Mouse (Mus musculus) liver, postnatal 0 days (tissue): ENCODE measurements at regions not wholly inside any gene's neighbourhood (a gene's known extent, or its start where the extent isn't known, plus 50 kb on each side); places are given as distances from the start of the nearest gene placed in this dataset.
"Not testable (repeated sequence)": the region's sequence is repeated elsewhere in the genome, so short reads cannot be mapped to it uniquely, and the experiment has no call there.

Source experiments
- ATAC-seq: fragments of 200-750 bp; cut with Nextera tagmentation; 2 replicates; pipeline ENCODE4 v1.8.0; 2017; ENCODE audit warnings: mild to moderate bottlenecking, moderate library complexity
- DNase-seq: peaks from one replicate; pipeline ENCODE4 v3.0.0-alpha.2; 2016
- H3K27ac ChIP-seq: fragments of 300-500 bp; sonication (generic); 2 replicates; pipeline ENCODE4 v1.5.1; 2014; ENCODE audit warnings: antibody characterized with exemption, moderate library complexity, mild to moderate bottlenecking, low read depth
- H3K27me3 ChIP-seq: fragments of 300-500 bp; sonication (generic); 2 replicates; pipeline ENCODE4 v1.6.1; 2014; ENCODE audit warnings: low read length, control low read depth, mixed read lengths; ENCODE audit not compliant: insufficient read depth
- H3K36me3 ChIP-seq: fragments of 300-500 bp; sonication (generic); replicated peaks from 2 replicates; pipeline ENCODE4 v1.6.1; 2014; ENCODE audit warnings: mild to moderate bottlenecking, control low read depth, low read length, moderate library complexity, mixed read lengths; ENCODE audit not compliant: insufficient read depth
- H3K4me1 ChIP-seq: fragments of 300-500 bp; sonication (generic); 2 replicates; pipeline ENCODE4 v1.6.1; 2014; ENCODE audit warnings: antibody characterized with exemption, mild to moderate bottlenecking, control low read depth; ENCODE audit not compliant: insufficient read depth
- H3K4me2 ChIP-seq: fragments of 300-500 bp; sonication (generic); 2 replicates; pipeline ENCODE4 v1.6.1; 2014; ENCODE audit warnings: low read depth, mild to moderate bottlenecking, low read length, moderate library complexity, mixed read lengths
- H3K4me3 ChIP-seq: fragments of 300-500 bp; sonication (generic); 2 replicates; pipeline ENCODE4 v1.5.1; 2014; ENCODE audit warnings: low read depth, low read length
- H3K9ac ChIP-seq: fragments of 300-500 bp; sonication (generic); replicated peaks from 2 replicates; pipeline ENCODE4 v1.6.1; 2014; ENCODE audit warnings: mild to moderate bottlenecking, moderate library complexity
- H3K9me3 ChIP-seq: fragments of 300-500 bp; sonication (generic); 2 replicates; pipeline ENCODE4 v1.6.1; 2016; ENCODE audit warnings: mild to moderate bottlenecking, control low read depth, low read length, mixed read lengths
- CTCF ChIP-seq: sonication (generic); IDR thresholded peaks from 2 replicates; pipeline ENCODE4 v1.5.1; 2016; ENCODE audit warnings: antibody characterized with exemption, low read depth
- EP300 ChIP-seq: IDR thresholded peaks from 2 replicates; pipeline ENCODE4 v1.6.1; 2016; ENCODE audit warnings: antibody characterized with exemption, low read depth, mild to moderate bottlenecking
- WGBS: fragments of 180-500 bp; shearing (Covaris S2); extraction: QIAGEN DNeasy Blood & Tissue Kit; methylation state at CpG from one replicate; pipeline ENCODE4 v1.1.7; 2014; ENCODE audit not compliant: insufficient replicate concordance; 5-methylcytosine and 5-hydroxymethylcytosine counted together

- TF ChIP-seq CTCF: no peak
- no peak for TF ChIP-seq EP300
- Histone ChIP-seq H3K9ac (no peak overlapping the region), H3K9me3 (no peaks in the 10 kb centered on the region), H3K4me2 (no peak overlapping the region), H3K4me1 (no peaks in the 10 kb centered on the region), H3K4me3 (no peak overlapping the region), H3K36me3 (no peaks in the 10 kb centered on the region), H3K27me3 (no peaks in the 10 kb centered on the region), H3K27ac (no peak overlapping the region)
- WGBS: 67% methylated on average over 1 of the region's 1 CpGs
- no peak for DNase-seq
- ATAC-seq: no peak
Observed at GRCm38 (mm10) chr8:89938836-89939235, 409.3 kb downstream of the Tox3 start.

- no peak for ATAC-seq
- Histone ChIP-seq H3K27ac (no peak overlapping the region), H3K27me3 (no peaks in the 10 kb centered on the region), H3K4me2 (no peak overlapping the region), H3K9me3 (no peaks in the 10 kb centered on the region), H3K36me3 (no peaks in the 10 kb centered on the region), H3K4me1 (no peaks in the 10 kb centered on the region), H3K9ac (no peak overlapping the region), H3K4me3 (no peak overlapping the region)
- TF ChIP-seq CTCF (no peak), EP300 (no peak)
- WGBS: 76% methylated on average over 2 of the region's 2 CpGs
- DNase-seq: no peak
Observed at GRCm38 (mm10) chr8:89934521-89934920, 413.6 kb downstream of the Tox3 start.

- 25% methylated on average over 3 of the region's 3 CpGs for WGBS
- H3K27ac ChIP-seq: no peak overlapping the region
- ATAC-seq: no peak
- DNase-seq: no peak
- H3K4me2 ChIP-seq: no peak overlapping the region
- H3K9me3 ChIP-seq: peaks cover 3% of the 10 kb centered on the region; the same call in 1 of the 2 replicates
- H3K36me3 ChIP-seq: no peaks in the 10 kb centered on the region
- no peaks in the 10 kb centered on the region for H3K4me1 ChIP-seq
- no peaks in the 10 kb centered on the region for H3K27me3 ChIP-seq
- H3K4me3 ChIP-seq: no peak overlapping the region
- no peak overlapping the region for H3K9ac ChIP-seq
- no peak for TF ChIP-seq EP300
- no peak for TF ChIP-seq CTCF
Observed at GRCm38 (mm10) chr8:89926666-89927232, 421.4 kb downstream of the Tox3 start.

- ATAC-seq, DNase-seq, H3K4me1 ChIP-seq, H3K9ac ChIP-seq, H3K9me3 ChIP-seq, H3K27ac ChIP-seq, H3K27me3 ChIP-seq, H3K4me2 ChIP-seq, H3K4me3 ChIP-seq, H3K36me3 ChIP-seq: not testable (repeated sequence)
- 100% methylated on average over 6 of the region's 22 CpGs for WGBS
Observed at GRCm38 (mm10) chr8:89924697-89925096, 423.4 kb downstream of the Tox3 start.

GRCm38 (mm10) chr8:89914076-89914475, 434.1 kb downstream of the Tox3 start:
- Histone ChIP-seq H3K4me3 (no peak overlapping the region), H3K36me3 (no peaks in the 10 kb centered on the region), H3K9me3 (no peaks in the 10 kb centered on the region; the same call in 1 of the 2 replicates), H3K4me1 (no peaks in the 10 kb centered on the region), H3K9ac (no peak overlapping the region), H3K27ac (no peak overlapping the region), H3K27me3 (no peaks in the 10 kb centered on the region), H3K4me2 (no peak overlapping the region)
- TF ChIP-seq CTCF (no peak), EP300 (no peak)
- 84% methylated on average over 6 of the region's 6 CpGs for WGBS
- ATAC-seq (no peak), DNase-seq (no peak)

GRCm38 (mm10) chr8:89906200-89906599, 441.9 kb downstream of the Tox3 start:
- H3K27me3 ChIP-seq: no peaks in the 10 kb centered on the region
- ATAC-seq: no peak

GRCm38 (mm10) chr8:89905588-89905987, 442.6 kb downstream of the Tox3 start:
- DNase-seq: no peak
- WGBS: 70% methylated on average over 3 of the region's 3 CpGs
- Histone ChIP-seq H3K4me2 (no peak overlapping the region), H3K4me1 (no peaks in the 10 kb centered on the region), H3K27ac (no peak overlapping the region), H3K9me3 (no peaks in the 10 kb centered on the region; the same call in 1 of the 2 replicates), H3K27me3 (no peaks in the 10 kb centered on the region), H3K9ac (no peak overlapping the region), H3K4me3 (no peak overlapping the region), H3K36me3 (no peaks in the 10 kb centered on the region)
- no peak for ATAC-seq
- TF ChIP-seq EP300: no peak
- no peak for TF ChIP-seq CTCF

More at GRCm38 (mm10) chr8:89906200-89906599, 441.9 kb downstream of the Tox3 start:
- Histone ChIP-seq H3K4me2 (no peak overlapping the region), H3K9me3 (no peaks in the 10 kb centered on the region), H3K36me3 (no peaks in the 10 kb centered on the region), H3K4me1 (no peaks in the 10 kb centered on the region), H3K9ac (no peak overlapping the region), H3K4me3 (no peak overlapping the region), H3K27ac (no peak overlapping the region)
- TF ChIP-seq CTCF: no peak
- WGBS: 70% methylated on average over 6 of the region's 6 CpGs
- DNase-seq: no peak
